Mouse (Mus musculus) forebrain, postnatal 0 days (tissue): ENCODE data around the gene Tlx2. TPM values are rescaled to one million over a fixed set of nuclear protein-coding genes. Genes with fewer than 3 reads are reported as not detected.

ENCODE experiments used
- ATAC-seq: fragments of 200-750 bp; cut with Nextera tagmentation; 2 replicates; pipeline ENCODE4 v1.8.0; 2017; ENCODE audit warnings: mild to moderate bottlenecking, moderate library complexity
- DNase-seq: peaks from one replicate; pipeline ENCODE4 v3.0.0-alpha.2; 2015
- H3K27ac ChIP-seq: fragments of 300-500 bp; sonication (generic); 2 replicates; pipeline ENCODE4 v1.5.1; 2014; ENCODE audit warnings: low read depth, mild to moderate bottlenecking, antibody characterized with exemption, low read length, moderate library complexity, mixed read lengths
- H3K27me3 ChIP-seq: fragments of 300-500 bp; sonication (generic); 2 replicates; pipeline ENCODE4 v1.6.1; 2014; ENCODE audit warnings: mild to moderate bottlenecking, low read length, mixed read lengths; ENCODE audit not compliant: insufficient read depth
- H3K36me3 ChIP-seq: fragments of 300-500 bp; sonication (generic); 2 replicates; pipeline ENCODE4 v1.6.1; 2014; ENCODE audit warnings: mild to moderate bottlenecking, moderate library complexity; ENCODE audit not compliant: insufficient read depth
- H3K4me1 ChIP-seq: fragments of 300-500 bp; sonication (generic); 2 replicates; pipeline ENCODE4 v1.6.1; 2014; ENCODE audit warnings: antibody characterized with exemption; ENCODE audit not compliant: insufficient read depth
- H3K4me2 ChIP-seq: fragments of 300-500 bp; sonication (generic); 2 replicates; pipeline ENCODE4 v1.6.1; 2014; ENCODE audit warnings: low read depth, mild to moderate bottlenecking, moderate library complexity
- H3K4me3 ChIP-seq: fragments of 300-500 bp; sonication (generic); 2 replicates; pipeline ENCODE4 v1.5.1; 2014; ENCODE audit warnings: low read depth, low read length, mixed read lengths
- H3K9ac ChIP-seq: fragments of 300-500 bp; sonication (generic); 2 replicates; pipeline ENCODE4 v1.6.1; 2014; ENCODE audit warnings: mild to moderate bottlenecking
- H3K9me3 ChIP-seq: fragments of 300-500 bp; sonication (generic); 2 replicates; pipeline ENCODE4 v1.6.1; 2016; ENCODE audit warnings: low read length
- CTCF ChIP-seq: sonication (generic); IDR thresholded peaks from 2 replicates; pipeline ENCODE4 v1.5.1; 2016; ENCODE audit warnings: antibody characterized with exemption, control low read depth, low read depth
- whole genome bisulfite sequencing: fragments of 180-500 bp; shearing (Covaris S2); extraction: QIAGEN DNeasy Blood & Tissue Kit; methylation state at CpG from one replicate; pipeline ENCODE4 v1.1.7; 2014; 5-methylcytosine and 5-hydroxymethylcytosine counted together
- polyA plus RNA-seq: library from polyadenylated mRNA; unstranded; fragments of >200 nt; fragmentation: Nextera tagmentation; extraction: Ambion mirVana; gene quantifications from 2 replicates; pipeline ENCODE4 v1.2.1, GENCODE M21; 2015
- total RNA-seq: library from RNA; depleted of rRNA; stranded (reverse); fragments of >200 nt; gene quantifications from 2 replicates; pipeline ENCODE4 v1.2.3, GENCODE M21; 2014

Gene Tlx2
- total and polyA plus RNA-seq, 2 experiments from 2014 or later = not detected

GRCm38 (mm10) chr6:83115682-83116372 is 45.7 kb upstream of the Tlx2 start:
- Histone ChIP-seq H3K27me3 (no peaks in the 10 kb centered on the region), H3K36me3 (peaks cover 25% of the 10 kb centered on the region), H3K9me3 (no peaks in the 10 kb centered on the region), H3K4me3 (peak overlapping the region; percentile 68), H3K4me2 (peak overlapping the region; percentile 92), H3K9ac (peak overlapping the region; percentile 76), H3K27ac (peak overlapping the region; percentile 74), H3K4me1 (peaks cover 7% of the 10 kb centered on the region; the same call in 1 of the 2 replicates)
- DNase-seq (no peak), ATAC-seq (peak; percentile 62)
- TF ChIP-seq CTCF = no peak
- WGBS = under 1% methylated on average over 47 of the region's 48 CpGs

GRCm38 (mm10) chr6:83115011-83115671 is 45.0 kb upstream of the Tlx2 start, which contains the start of gene Mogs:
Gene Mogs, plus strand, starts transcription at chr6:83115496.
- TF ChIP-seq CTCF = peak; percentile 53
- Histone ChIP-seq H3K9ac (peak within 1 kb of the TSS; percentile 76), H3K36me3 (peaks cover 25% of the 10 kb centered on the region), H3K9me3 (no peaks in the 10 kb centered on the region), H3K27ac (peak within 1 kb of the TSS; percentile 74), H3K4me2 (peak within 1 kb of the TSS; percentile 92), H3K4me1 (peaks cover 2% of the 10 kb centered on the region; the same call in 1 of the 2 replicates), H3K4me3 (peak within 1 kb of the TSS; percentile 68), H3K27me3 (no peaks in the 10 kb centered on the region)
- ATAC-seq = peak; percentile 92
- peak; percentile 90 for DNase-seq
- WGBS = 2% methylated on average over 47 of the region's 58 CpGs

GRCm38 (mm10) chr6:83111510-83112136 is 41.5 kb upstream of the Tlx2 start:
- Histone ChIP-seq H3K27ac (no peak overlapping the region), H3K4me2 (no peak overlapping the region), H3K27me3 (no peaks in the 10 kb centered on the region), H3K9ac (no peak overlapping the region), H3K9me3 (no peaks in the 10 kb centered on the region), H3K4me1 (peaks cover 9% of the 10 kb centered on the region; the same call in 1 of the 2 replicates), H3K36me3 (no peaks in the 10 kb centered on the region; the same call in 1 of the 2 replicates), H3K4me3 (no peak overlapping the region)
- DNase-seq (no peak), ATAC-seq (no peak)
- no peak for TF ChIP-seq CTCF
- WGBS = 91% methylated on average over 4 of the region's 4 CpGs

DNA sequence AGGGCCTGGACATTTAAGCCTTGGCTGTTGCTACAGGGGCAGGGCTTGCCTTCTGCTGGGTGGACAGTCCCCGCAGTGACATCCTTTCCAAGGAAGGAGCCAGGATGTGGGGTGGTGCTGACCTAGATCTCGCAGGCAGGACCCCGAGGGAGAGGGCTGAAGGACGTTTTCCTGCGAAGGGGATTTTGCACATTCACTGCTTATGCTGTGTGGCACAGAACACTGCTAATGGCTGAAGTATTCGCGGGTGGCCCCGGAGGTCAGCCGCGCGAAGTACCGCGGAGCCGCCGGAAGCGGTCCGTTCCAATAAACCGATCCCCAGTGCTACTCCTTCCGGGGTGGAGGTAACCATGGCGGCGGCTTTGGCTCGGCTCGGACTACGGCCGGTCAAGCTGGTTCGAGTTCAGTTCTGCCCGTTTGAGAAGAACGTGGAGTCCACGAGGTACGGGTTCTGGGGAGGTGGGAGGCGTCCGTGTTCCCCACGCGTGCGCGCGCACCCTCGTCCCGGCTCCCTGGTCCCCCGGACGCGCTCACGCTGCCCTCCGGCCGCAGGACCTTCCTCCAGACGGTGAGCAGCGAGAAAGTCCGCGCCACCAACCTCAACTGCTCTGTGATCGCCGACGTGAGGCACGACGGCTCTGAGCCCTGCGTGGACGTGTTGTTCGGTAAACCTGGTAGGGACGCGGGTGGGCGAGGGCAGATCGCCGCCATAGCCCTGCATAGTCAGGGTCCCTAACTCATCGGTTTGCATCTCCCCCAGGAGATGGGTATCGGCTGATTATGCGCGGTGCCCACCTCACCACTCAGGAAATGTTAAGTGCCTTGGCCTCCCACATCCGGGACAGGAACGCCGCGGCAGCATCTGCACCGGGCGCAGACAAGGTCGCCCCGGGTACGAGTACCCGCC is 38.9 kb upstream of the Tlx2 start, which contains the start of gene Mrpl53:
Gene Mrpl53 (plus strand): TSS at position 279 of the 907 bp plus-strand sequence.
- no peaks in the 10 kb centered on the region for H3K9me3 ChIP-seq
- peak within 1 kb of the TSS; percentile 80 for H3K4me3 ChIP-seq
- no peaks in the 10 kb centered on the region; the same call in 1 of the 2 replicates for H3K36me3 ChIP-seq
- ATAC-seq (peak; percentile 85), DNase-seq (peak; percentile 83)
- no peaks in the 10 kb centered on the region for H3K27me3 ChIP-seq
- peaks cover 9% of the 10 kb centered on the region; the same call in 1 of the 2 replicates for H3K4me1 ChIP-seq
- no peak for TF ChIP-seq CTCF
- H3K4me2 ChIP-seq = peak within 1 kb of the TSS; percentile 90
- peak within 1 kb of the TSS; percentile 88 for H3K27ac ChIP-seq
- WGBS = under 1% methylated on average over 76 of the region's 76 CpGs
- H3K9ac ChIP-seq = peak within 1 kb of the TSS; percentile 89

GRCm38 (mm10) chr6:83107566-83108400 is 37.7 kb upstream of the Tlx2 start:
- Histone ChIP-seq H3K4me2 (peak overlapping the region; percentile 90), H3K27me3 (no peaks in the 10 kb centered on the region), H3K4me1 (peaks cover 12% of the 10 kb centered on the region; the same call in 1 of the 2 replicates), H3K9ac (peak overlapping the region; percentile 89; the same call in 1 of the 2 replicates), H3K36me3 (no peaks in the 10 kb centered on the region; the same call in 1 of the 2 replicates), H3K4me3 (peak overlapping the region; percentile 80; the same call in 1 of the 2 replicates), H3K9me3 (no peaks in the 10 kb centered on the region), H3K27ac (peak overlapping the region; percentile 88; the same call in 1 of the 2 replicates)
- no peak for ATAC-seq
- 36% methylated on average over 13 of the region's 13 CpGs for WGBS
- TF ChIP-seq CTCF = peak; percentile 75
- DNase-seq = peak; percentile 54
